Mouse (Mus musculus) frontal cortex, postnatal 14 days (tissue): ENCODE measurements around the gene Ttn.

Experiments
- DNase-seq, 2 experiments: peaks; one replicate each; pipeline ENCODE4 v3.0.0; 2022; ENCODE audit warnings: low spot score in 2 of 2

Gene Ttn

GRCm38 (mm10) chr2:76850066-76850465 is 132.3 kb downstream of the Ttn start:
- no peak for DNase-seq

- no peak for DNase-seq
Measured at GRCm38 (mm10) chr2:76843162-76843561, 139.2 kb downstream of the Ttn start.

- DNase-seq, result no peak
Measured at GRCm38 (mm10) chr2:76820472-76820871, 161.9 kb downstream of the Ttn start.

GRCm38 (mm10) chr2:76817796-76818195 is 164.6 kb downstream of the Ttn start:
- no peak for DNase-seq

- no peak for DNase-seq
Measured at GRCm38 (mm10) chr2:76814048-76814817, 168.1 kb downstream of the Ttn start.

- no peak for DNase-seq
Measured at GRCm38 (mm10) chr2:76811160-76811559, 171.2 kb downstream of the Ttn start.

- no peak for DNase-seq
Measured at GRCm38 (mm10) chr2:76808334-76808733, 174.0 kb downstream of the Ttn start.

GRCm38 (mm10) chr2:76807284-76807683 is 175.1 kb downstream of the Ttn start:
- DNase-seq, result no peak

GRCm38 (mm10) chr2:76806861-76807260 is 175.5 kb downstream of the Ttn start:
- no peak for DNase-seq

- DNase-seq, result no peak
Measured at GRCm38 (mm10) chr2:76806376-76806775, 176.0 kb downstream of the Ttn start.

GRCm38 (mm10) chr2:76805191-76805892 is 177.0 kb downstream of the Ttn start:
- DNase-seq, result no peak

GRCm38 (mm10) chr2:76784171-76784570 is 198.2 kb downstream of the Ttn start:
- no peak for DNase-seq

GRCm38 (mm10) chr2:76780792-76781191 is 201.6 kb downstream of the Ttn start:
- no peak for DNase-seq

- DNase-seq, result no peak
Measured at GRCm38 (mm10) chr2:76769831-76770230, 212.5 kb downstream of the Ttn start.

GRCm38 (mm10) chr2:76767231-76767630 is 215.1 kb downstream of the Ttn start:
- DNase-seq, result no peak

- DNase-seq, result no peak
Measured at GRCm38 (mm10) chr2:76764526-76764925, 217.8 kb downstream of the Ttn start.

GRCm38 (mm10) chr2:76762154-76762553 is 220.2 kb downstream of the Ttn start:
- no peak for DNase-seq

GRCm38 (mm10) chr2:76756461-76756860 is 225.9 kb downstream of the Ttn start:
- DNase-seq, result no peak

GRCm38 (mm10) chr2:76751993-76752392 is 230.4 kb downstream of the Ttn start:
- no peak for DNase-seq

GRCm38 (mm10) chr2:76749341-76750110 is 232.8 kb downstream of the Ttn start:
- no peak for DNase-seq

- DNase-seq, result no peak
Measured at GRCm38 (mm10) chr2:76748696-76749095, 233.7 kb downstream of the Ttn start.

- DNase-seq, result no peak
Measured at GRCm38 (mm10) chr2:76719650-76720049, 262.7 kb downstream of the Ttn start.
